Mouse (Mus musculus) testis, adult 2 months (tissue): Measurements from ENCODE around the gene Lrrc8d.

Experiments used
- CTCF ChIP-seq: fragments of 200-500 bp; IDR thresholded peaks from 2 replicates; pipeline ENCODE4 v1.5.1; 2012; ENCODE audit warnings: low read depth, mild to moderate bottlenecking, inconsistent platforms, low read length, moderate library complexity; ENCODE audit not compliant: control insufficient read depth, insufficient read depth, insufficient replicate concordance
- POLR2A ChIP-seq: fragments of 200-500 bp; IDR thresholded peaks from 2 replicates; pipeline ENCODE4 v1.6.1; 2012; ENCODE audit warnings: low read depth, mild to moderate bottlenecking, inconsistent platforms, low read length, moderate library complexity; ENCODE audit not compliant: control insufficient read depth

GRCm38 (mm10) chr5:105661894-105662293 is 37.9 kb upstream of the Lrrc8d start:
- TF ChIP-seq POLR2A (no peak), CTCF (no peak)
